Mouse (Mus musculus) MEL (cell line): ENCODE results near the gene Gnas. TPM values are rescaled to one million over a fixed set of nuclear protein-coding genes. Genes with fewer than 3 reads are reported as not detected.

Experiments
- DNase-seq: peaks from one replicate; pipeline ENCODE4 v3.0.0; 2011; ENCODE audit warnings: low read depth, low spot score
- H3K27ac ChIP-seq: 2 replicates; pipeline ENCODE4 v1.5.1; 2012; ENCODE audit warnings: low read depth, mild to moderate bottlenecking, control low read depth, low read length, moderate library complexity; ENCODE audit not compliant: control insufficient read depth
- H3K27me3 ChIP-seq, 2 experiments: fragments of 150-350 bp in 1 of 2; sonication (generic) in 1 of 2; 2 replicates each; pipeline ENCODE4 v1.6.1; 2012; ENCODE audit warnings: low read length in 2 of 2, mild to moderate bottlenecking in 2 of 2, improper control_type of control experiment in 1 of 2, moderate library complexity in 1 of 2; ENCODE audit not compliant: insufficient read depth in 2 of 2, control insufficient read depth in 1 of 2
- H3K36me3 ChIP-seq, 2 experiments: 2 replicates each; pipeline ENCODE4 v1.6.1; 2012 to 2014; ENCODE audit warnings: low read length in 2 of 2, improper control_type of control experiment in 1 of 2, inconsistent platforms in 1 of 2, mild to moderate bottlenecking in 1 of 2; ENCODE audit not compliant: insufficient read depth in 2 of 2, control insufficient read depth in 1 of 2
- H3K4me1 ChIP-seq, 2 experiments: fragments of 150-350 bp in 1 of 2; sonication (generic) in 1 of 2; 2 replicates each; pipeline ENCODE4 v1.6.1; 2012; ENCODE audit warnings: low read length in 2 of 2, improper control_type of control experiment in 1 of 2, mild to moderate bottlenecking in 1 of 2; ENCODE audit not compliant: insufficient read depth in 2 of 2, control insufficient read depth in 1 of 2
- H3K4me3 ChIP-seq, 2 experiments: fragments of 150-350 bp in 1 of 2; sonication (generic) in 1 of 2; 2 replicates each; pipeline ENCODE4 v1.5.1; 2012; ENCODE audit warnings: low read depth in 2 of 2, low read length in 2 of 2, mild to moderate bottlenecking in 2 of 2, moderate library complexity in 2 of 2, control low read depth in 1 of 2, improper control_type of control experiment in 1 of 2; ENCODE audit not compliant: control insufficient read depth in 1 of 2, insufficient read depth in 1 of 2
- H3K79me2 ChIP-seq: 2 replicates; pipeline ENCODE4 v1.6.1; 2012; ENCODE audit warnings: mild to moderate bottlenecking, low read length, moderate library complexity; ENCODE audit not compliant: control insufficient read depth, poor library complexity, insufficient read depth
- H3K9ac ChIP-seq: 2 replicates; pipeline ENCODE4 v1.6.1; 2012; ENCODE audit warnings: low read depth, mild to moderate bottlenecking, control low read depth, low read length, moderate library complexity; ENCODE audit not compliant: control insufficient read depth, poor library complexity, severe bottlenecking
- H3K9me3 ChIP-seq: fragments of 150-350 bp; sonication (generic); replicated peaks from 2 replicates; pipeline ENCODE4 v1.6.1; 2012; ENCODE audit warnings: mild to moderate bottlenecking, low read length, improper control_type of control experiment, moderate library complexity; ENCODE audit not compliant: insufficient read depth
- BHLHE40 ChIP-seq: IDR thresholded peaks from 2 replicates; pipeline ENCODE4 v1.6.1; 2012; ENCODE audit warnings: low read depth, mild to moderate bottlenecking, inconsistent platforms, low read length, improper control_type of control experiment, borderline replicate concordance
- CHD1 ChIP-seq: IDR thresholded peaks from 2 replicates; pipeline ENCODE4 v1.6.1; 2012; ENCODE audit warnings: low read depth, mild to moderate bottlenecking, inconsistent platforms, low read length, improper control_type of control experiment
- CHD2 ChIP-seq: IDR thresholded peaks from 2 replicates; pipeline ENCODE4 v1.6.1; 2011; ENCODE audit warnings: low read length, improper control_type of control experiment
- E2F4 ChIP-seq: IDR thresholded peaks from 2 replicates; pipeline ENCODE4 v1.6.1; 2011; ENCODE audit warnings: low read depth, low read length, improper control_type of control experiment, borderline replicate concordance
- EP300 ChIP-seq, 2 experiments: IDR thresholded peaks; 2 replicates each; pipeline ENCODE4 v1.6.1; 2011; ENCODE audit warnings: improper control_type of control experiment in 2 of 2, low read length in 2 of 2, low read depth in 1 of 2, mild to moderate bottlenecking in 1 of 2
- ETS1 ChIP-seq: IDR thresholded peaks from 2 replicates; pipeline ENCODE4 v1.6.1; 2012; ENCODE audit warnings: low read depth, mild to moderate bottlenecking, inconsistent platforms, low read length, improper control_type of control experiment, moderate library complexity
- GATA1 ChIP-seq: IDR thresholded peaks from 2 replicates; pipeline ENCODE4 v1.6.1; 2011; ENCODE audit warnings: low read depth, low read length, improper control_type of control experiment
- HCFC1 ChIP-seq: IDR thresholded peaks from 2 replicates; pipeline ENCODE4 v1.6.1; 2012; ENCODE audit warnings: low read depth, mild to moderate bottlenecking, inconsistent platforms, low read length, improper control_type of control experiment, moderate library complexity
- KAT2A ChIP-seq: conservative IDR thresholded peaks from 2 replicates; pipeline ENCODE4 v1.6.1; 2012; ENCODE audit warnings: low read depth, low read length, improper control_type of control experiment, inconsistent platforms
- MAFK ChIP-seq: IDR thresholded peaks from 2 replicates; pipeline ENCODE4 v1.6.1; 2011; ENCODE audit warnings: low read depth, mild to moderate bottlenecking, low read length, improper control_type of control experiment, borderline replicate concordance
- MAZ ChIP-seq: IDR thresholded peaks from 2 replicates; pipeline ENCODE4 v1.6.1; 2012; ENCODE audit warnings: low read depth, mild to moderate bottlenecking, inconsistent platforms, low read length, improper control_type of control experiment
- MEF2A ChIP-seq: IDR thresholded peaks from 2 replicates; pipeline ENCODE4 v1.6.1; 2014; ENCODE audit warnings: low read depth, mild to moderate bottlenecking, inconsistent platforms, low read length, improper control_type of control experiment; ENCODE audit not compliant: poor library complexity, insufficient replicate concordance, severe bottlenecking; ENCODE audit errors: extremely low read depth
- MXI1 ChIP-seq: IDR thresholded peaks from 2 replicates; pipeline ENCODE4 v1.6.1; 2011; ENCODE audit warnings: mild to moderate bottlenecking, low read depth, low read length, improper control_type of control experiment
- MYB ChIP-seq: IDR thresholded peaks from 2 replicates; pipeline ENCODE4 v1.6.1; 2011; ENCODE audit warnings: mild to moderate bottlenecking, low read depth, low read length, improper control_type of control experiment
- MYC ChIP-seq: IDR thresholded peaks from 2 replicates; pipeline ENCODE4 v1.6.1; 2011; ENCODE audit warnings: low read depth, mild to moderate bottlenecking, low read length, improper control_type of control experiment, moderate library complexity
- NELFE ChIP-seq: IDR thresholded peaks from 2 replicates; pipeline ENCODE4 v1.6.1; 2011; ENCODE audit warnings: low read depth, low read length, improper control_type of control experiment
- NRF1 ChIP-seq: IDR thresholded peaks from 2 replicates; pipeline ENCODE4 v1.6.1; 2014; ENCODE audit warnings: low read depth, mild to moderate bottlenecking, inconsistent platforms, low read length, improper control_type of control experiment, moderate library complexity; ENCODE audit not compliant: poor library complexity, insufficient read depth, severe bottlenecking
- POLR2A ChIP-seq, 2 experiments: IDR thresholded peaks; 2 replicates each; pipeline ENCODE4 v1.6.1; 2011 to 2012; ENCODE audit warnings: low read length in 2 of 2, mild to moderate bottlenecking in 2 of 2, control low read depth in 1 of 2, improper control_type of control experiment in 1 of 2, low read depth in 1 of 2, moderate library complexity in 1 of 2; ENCODE audit not compliant: control insufficient read depth in 1 of 2, insufficient read depth in 1 of 2, poor library complexity in 1 of 2
- POLR2AphosphoS2 ChIP-seq: IDR thresholded peaks from 2 replicates; pipeline ENCODE4 v1.6.1; 2011; ENCODE audit warnings: low read length, improper control_type of control experiment
- POLR2AphosphoS5 ChIP-seq: IDR thresholded peaks from 2 replicates; pipeline ENCODE4 v1.6.1; 2012; ENCODE audit warnings: low read depth, borderline replicate concordance, mild to moderate bottlenecking, inconsistent platforms, low read length, moderate library complexity, mixed read lengths
- RAD21 ChIP-seq: IDR thresholded peaks from 2 replicates; pipeline ENCODE4 v1.6.1; 2011; ENCODE audit warnings: mild to moderate bottlenecking, low read depth, low read length, improper control_type of control experiment
- RCOR1 ChIP-seq: IDR thresholded peaks from 2 replicates; pipeline ENCODE4 v1.6.1; 2012; ENCODE audit warnings: low read depth, mild to moderate bottlenecking, inconsistent platforms, low read length, improper control_type of control experiment
- SIN3A ChIP-seq: IDR thresholded peaks from 2 replicates; pipeline ENCODE4 v1.6.1; 2012; ENCODE audit warnings: low read length, improper control_type of control experiment, inconsistent platforms
- TBP ChIP-seq: IDR thresholded peaks from 2 replicates; pipeline ENCODE4 v1.8.0; 2011; ENCODE audit warnings: low read depth, low read length, improper control_type of control experiment
- TCF12 ChIP-seq: IDR thresholded peaks from 2 replicates; pipeline ENCODE4 v1.6.1; 2014; ENCODE audit warnings: low read depth, mild to moderate bottlenecking, inconsistent platforms, low read length, improper control_type of control experiment, moderate library complexity
- UBTF ChIP-seq: IDR thresholded peaks from 2 replicates; pipeline ENCODE4 v1.6.1; 2012; ENCODE audit warnings: low read depth, mild to moderate bottlenecking, inconsistent platforms, low read length, improper control_type of control experiment, moderate library complexity, borderline replicate concordance; ENCODE audit not compliant: insufficient read depth
- ZC3H11A ChIP-seq: IDR thresholded peaks from 2 replicates; pipeline ENCODE4 v1.6.1; 2012; ENCODE audit warnings: low read depth, mild to moderate bottlenecking, inconsistent platforms, low read length, improper control_type of control experiment
- ZMIZ1 ChIP-seq: IDR thresholded peaks from 2 replicates; pipeline ENCODE4 v1.6.1; 2012; ENCODE audit warnings: low read depth, mild to moderate bottlenecking, inconsistent platforms, low read length, improper control_type of control experiment, moderate library complexity
- ZNF384 ChIP-seq: IDR thresholded peaks from 2 replicates; pipeline ENCODE4 v1.6.1; 2012; ENCODE audit warnings: low read depth, mild to moderate bottlenecking, inconsistent platforms, low read length, improper control_type of control experiment
- polyA plus RNA-seq, 2 experiments: library from polyadenylated mRNA; stranded (reverse) in 1 of 2; unstranded in 1 of 2; fragments of >175 nt in 1 of 2; fragments of >200 nt in 1 of 2; gene quantifications; 2 replicates each; pipeline versions ENCODE4 v1.2.1 to v1.2.4; 2012; ENCODE audit warnings: low replicate concordance in 2 of 2, low read depth in 1 of 2; ENCODE audit not compliant: insufficient read length in 2 of 2, insufficient read depth in 1 of 2, missing spikeins in 1 of 2
- total RNA-seq: library from RNA; depleted of rRNA; stranded (reverse); fragments of 300-350 nt; gene quantifications from 2 replicates; pipeline ENCODE4 v1.2.3, GENCODE M21; 2012

Gnas gene
- total and polyA plus RNA-seq, 3 experiments = 273 to 447 (median 383) TPM

- peak; percentile 42 for DNase-seq
- Histone ChIP-seq H3K4me1 (no peaks in the 10 kb centered on the region), H3K36me3 (peaks cover 0 to 10% of the 10 kb centered on the region in 2 experiments; a peak in 2 of 4 replicates), H3K79me2 (peaks cover 46% of the 10 kb centered on the region), H3K27ac (peak overlapping the region; percentile 47), H3K9me3 (no peaks in the 10 kb centered on the region), H3K9ac (peak overlapping the region; percentile 77), H3K27me3 (no peaks in the 10 kb centered on the region), H3K4me3 (peak overlapping the region; percentile 75 to 95)
- TF ChIP-seq KAT2A = no peak
- no peak for TF ChIP-seq TCF12
- no peak for TF ChIP-seq RCOR1
- no peak for TF ChIP-seq ZC3H11A
- no peak for TF ChIP-seq ZMIZ1
- TF ChIP-seq ZNF384 = no peak
- TF ChIP-seq POLR2AphosphoS5 = no peak
- TF ChIP-seq TBP = no peak
- TF ChIP-seq E2F4 = no peak
- TF ChIP-seq CHD2 = no peak
- no peak for TF ChIP-seq MEF2A
- TF ChIP-seq CHD1 = no peak
- no peak for TF ChIP-seq MYC
- TF ChIP-seq MYB = no peak
- TF ChIP-seq RAD21 = no peak
- TF ChIP-seq MAFK = no peak
- TF ChIP-seq POLR2A (IDR thresholded peaks at IDR 0.05; ENCODE audit: control insufficient read depth in 1 of 2, insufficient read depth in 1 of 2, low read depth in 1 of 2, low read length in 2 of 2, poor library complexity in 1 of 2) = no peak
- no peak for TF ChIP-seq GATA1
Observed at GRCm38 (mm10) chr2:174326481-174326880, 42.4 kb downstream of the Gnas start.

DNA sequence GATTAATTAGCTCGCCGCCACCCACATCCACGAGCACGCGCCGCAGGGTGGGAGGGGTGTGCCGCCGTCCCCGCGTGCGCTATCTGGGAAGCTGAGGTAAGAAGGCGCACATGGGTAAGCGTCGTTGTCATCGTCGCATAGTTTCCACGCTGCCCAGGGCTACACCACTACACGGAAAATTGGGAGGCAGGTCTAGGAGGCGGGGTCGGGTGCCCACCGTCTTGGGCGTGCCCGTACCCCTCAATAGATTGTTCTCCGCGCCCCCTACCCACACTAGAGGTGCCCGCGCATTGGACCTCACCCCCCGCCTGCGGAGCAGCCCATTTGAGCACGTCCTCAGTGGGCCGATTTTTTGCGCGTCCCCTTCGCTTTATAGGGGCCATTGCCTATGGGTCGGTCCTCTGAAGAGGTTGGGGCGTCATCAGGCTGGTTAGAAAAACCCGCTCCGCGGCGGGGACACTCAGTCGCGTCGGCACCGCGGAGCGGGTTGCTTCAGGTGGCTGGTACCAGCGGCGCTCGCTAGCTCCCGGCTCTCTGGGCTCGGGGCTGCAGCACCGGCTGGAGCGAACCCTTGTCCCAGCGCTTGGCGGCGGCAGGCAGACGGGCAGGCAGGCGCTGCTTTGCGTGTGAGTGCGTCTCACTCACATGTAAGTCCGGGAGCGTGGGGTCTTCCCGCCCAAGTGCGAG, 43.3 kb downstream of the Gnas start:
- DNase-seq = peak; percentile 92
- H3K9ac ChIP-seq = peak overlapping the region; percentile 99
- H3K79me2 ChIP-seq = peaks cover 53% of the 10 kb centered on the region
- peak overlapping the region; percentile 56 for H3K27ac ChIP-seq
- H3K4me1 ChIP-seq = peaks cover 0 to 4% of the 10 kb centered on the region in 2 experiments; a peak in 2 of 4 replicates
- peak overlapping the region; percentile 75 to 95 for H3K4me3 ChIP-seq
- no peaks in the 10 kb centered on the region for H3K9me3 ChIP-seq
- peaks cover 0 to 19% of the 10 kb centered on the region in 2 experiments; a peak in 2 of 4 replicates for H3K36me3 ChIP-seq
- H3K27me3 ChIP-seq = no peaks in the 10 kb centered on the region
- 0 out of 2 replicates have a peak, but pooled peaks have one; percentile 22 for TF ChIP-seq BHLHE40
- TF ChIP-seq UBTF = no peak
- peak; percentile 51 for TF ChIP-seq NRF1
- TF ChIP-seq TCF12 = 0 out of 2 replicates have a peak, but pooled peaks have one; percentile 20
- TF ChIP-seq SIN3A = peak; percentile 96
- TF ChIP-seq MAZ = 0 out of 2 replicates have a peak, but pooled peaks have one; percentile 19
- TF ChIP-seq CHD2 = no peak
- TF ChIP-seq KAT2A = peak; percentile 46; the same call in 1 of the 2 replicates
- TF ChIP-seq ZC3H11A = no peak
- TF ChIP-seq EP300 (IDR thresholded peaks at IDR 0.05; ENCODE audit: low read depth in 1 of 2, low read length in 2 of 2) = no peak
- peak; percentile 98 for TF ChIP-seq MXI1
- peak; percentile 98 for TF ChIP-seq ZMIZ1
- TF ChIP-seq MYC = peak; percentile 97
- no peak for TF ChIP-seq E2F4
- peak; percentile 87 for TF ChIP-seq HCFC1
- TF ChIP-seq ETS1 = peak; percentile 17; the same call in 1 of the 2 replicates
- peak; percentile 94 for TF ChIP-seq TBP
- peak; percentile 95 for TF ChIP-seq NELFE
- peak; percentile 93 for TF ChIP-seq POLR2AphosphoS2
